Comparison of ENCODE assay signal across 8 mouse cellular contexts in genomic region chr9:46442739-46443181, GRCm38 (mm10).
A peak's percentile ranks its signal among the peaks of the same experiment; 100 is the strongest.
DNase-seq lines count a peak whose midpoint lies in the region; ATAC-seq and TF ChIP-seq lines count a peak whose summit lies in the region.

No protein-coding gene starts in this region.

- peak; percentile 70 for ATAC-seq in forebrain, embryonic 15.5 days (replicated peaks)
- no peak for ATAC-seq in activated CD4-positive, CD25-positive, alpha-beta regulatory T cell, adult 4 months

- TF ChIP-seq CTCF in E14TG2a.4 (conservative IDR thresholded peaks at IDR 0.05; ENCODE audit: low read length) = no peak

- H3K4me2 ChIP-seq in forebrain, embryonic 15.5 days (replicated peaks) = peak overlapping the region; percentile 55

- no peaks in the 10 kb centered on the region for H3K36me3 ChIP-seq in E14TG2a.4 (ENCODE audit: insufficient read depth, low read length)
- no peaks in the 10 kb centered on the region for H3K36me3 ChIP-seq in forebrain, embryonic 15.5 days
- H3K36me3 ChIP-seq in midbrain, embryonic 10.5 days = no peaks in the 10 kb centered on the region

- no peaks in the 10 kb centered on the region for H3K9me3 ChIP-seq in E14TG2a.4 (ENCODE audit: low read length)
- H3K9me3 ChIP-seq in forebrain, embryonic 15.5 days = no peaks in the 10 kb centered on the region
- no peaks in the 10 kb centered on the region for H3K9me3 ChIP-seq in midbrain, embryonic 10.5 days (replicated peaks)

- H3K27ac ChIP-seq in forebrain, embryonic 15.5 days (replicated peaks) = peak overlapping the region; percentile 57
- H3K27ac ChIP-seq in midbrain, embryonic 10.5 days (replicated peaks) = peak overlapping the region; percentile 72

- DNase-seq in cerebellum, postnatal 25 days = peak; percentile 17 to 20
- DNase-seq in cerebellum, adult 18-20 months = no peak
- peak; percentile 59 for DNase-seq in midbrain, embryonic 10.5 days (ENCODE audit: low spot score)
- DNase-seq in yolk sac, embryonic 10.5 days (ENCODE audit: low spot score) = no peak
- no peak for DNase-seq in B cell, adult 2 months

- H3K27me3 ChIP-seq in E14TG2a.4 (ENCODE audit: insufficient read depth, low read length) = peaks cover 53% of the 10 kb centered on the region
- H3K27me3 ChIP-seq in forebrain, embryonic 15.5 days = peaks cover 36% of the 10 kb centered on the region
- peaks cover 84% of the 10 kb centered on the region for H3K27me3 ChIP-seq in midbrain, embryonic 10.5 days (ENCODE audit: low read depth, poor library complexity, severe bottlenecking)

- WGBS in forebrain, embryonic 15.5 days = 2% methylated on average over 19 of the region's 19 CpGs
- 1% methylated on average over 19 of the region's 19 CpGs for WGBS in midbrain, embryonic 10.5 days

- 0 out of 2 replicates have a peak overlapping the region, but pooled peaks have one; percentile 1 for H3K9ac ChIP-seq in forebrain, embryonic 15.5 days (replicated peaks)

- peak overlapping the region; percentile 72 for H3K4me3 ChIP-seq in E14TG2a.4 (replicated peaks; ENCODE audit: low read length)
- H3K4me3 ChIP-seq in forebrain, embryonic 15.5 days = peak overlapping the region; percentile 27
- H3K4me3 ChIP-seq in midbrain, embryonic 10.5 days = peak overlapping the region; percentile 55

- H3K4me1 ChIP-seq in E14TG2a.4 (replicated peaks; ENCODE audit: low read depth, low read length) = peaks cover 27% of the 10 kb centered on the region
- H3K4me1 ChIP-seq in forebrain, embryonic 15.5 days = peaks cover 15% of the 10 kb centered on the region
- peaks cover 37% of the 10 kb centered on the region for H3K4me1 ChIP-seq in midbrain, embryonic 10.5 days

Comparison
In these comparisons a context has a peak if more than half of its experiments do, and no peak if none do; other contexts are left out.
1. DNase-seq: peak in cerebellum, postnatal 25 days (2 of 2) and midbrain, embryonic 10.5 days (single experiment); none in cerebellum, adult 18-20 months (0 of 2), yolk sac, embryonic 10.5 days (single experiment) and B cell, adult 2 months (0 of 2).
2. Peak in every context shown above with its lines, with median percentiles within 50 percentile points of each other: H3K4me3 ChIP-seq.